Mouse (Mus musculus) embryonic facial prominence, embryonic 10.5 days (tissue): ENCODE data around the gene Erbb2. TPM values are rescaled to one million over a fixed set of nuclear protein-coding genes. Genes with fewer than 3 reads are reported as not detected.

Source experiments
- DNase-seq: peaks from one replicate; pipeline ENCODE4 v3.0.0-alpha.2; 2017; ENCODE audit warnings: low spot score
- H3K27ac ChIP-seq: fragments of 300-500 bp; sonication (generic); replicated peaks from 2 replicates; pipeline ENCODE4 v1.5.1; 2016; ENCODE audit warnings: mild to moderate bottlenecking
- H3K27me3 ChIP-seq: fragments of 300-500 bp; sonication (generic); replicated peaks from 2 replicates; pipeline ENCODE4 v1.6.1; 2016; ENCODE audit warnings: low read depth, mild to moderate bottlenecking; ENCODE audit not compliant: poor library complexity, severe bottlenecking
- H3K36me3 ChIP-seq: fragments of 300-500 bp; sonication (generic); replicated peaks from 2 replicates; pipeline ENCODE4 v1.6.1; 2016; ENCODE audit warnings: mild to moderate bottlenecking, moderate library complexity
- H3K4me1 ChIP-seq: fragments of 300-500 bp; sonication (generic); 2 replicates; pipeline ENCODE4 v1.6.1; 2016
- H3K4me3 ChIP-seq: fragments of 300-500 bp; sonication (generic); 2 replicates; pipeline ENCODE4 v1.5.1; 2016; ENCODE audit warnings: mild to moderate bottlenecking, moderate library complexity
- H3K9me3 ChIP-seq: fragments of 300-500 bp; sonication (generic); 2 replicates; pipeline ENCODE4 v1.6.1; 2016; ENCODE audit warnings: mild to moderate bottlenecking
- WGBS: fragments of 180-500 bp; shearing (Covaris S2); methylation state at CpG from one replicate; pipeline ENCODE4 v1.1.7; 2016; 5-methylcytosine and 5-hydroxymethylcytosine counted together
- polyA plus RNA-seq: library from polyadenylated mRNA; unstranded; fragments of >200 nt; fragmentation: Nextera tagmentation; extraction: Ambion mirVana; gene quantifications from 2 replicates; pipeline ENCODE4 v1.2.1, GENCODE M21; 2016

Gene Erbb2
- polyA plus RNA-seq, 1 experiment from 2014 or later: 29.5 TPM

- DNase-seq: no peak
- no peaks in the 10 kb centered on the region for H3K36me3 ChIP-seq
- peaks cover 53% of the 10 kb centered on the region for H3K4me1 ChIP-seq
- H3K27ac ChIP-seq: no peak overlapping the region
- WGBS: 74% methylated on average over 10 of the region's 10 CpGs
- H3K9me3 ChIP-seq: no peaks in the 10 kb centered on the region
- no peak overlapping the region for H3K4me3 ChIP-seq
- H3K27me3 ChIP-seq: peaks cover 100% of the 10 kb centered on the region
Observed at GRCm38 (mm10) chr11:98388282-98388681, 24.0 kb upstream of the Erbb2 start.

GRCm38 (mm10) chr11:98389221-98389780, 23.0 kb upstream of the Erbb2 start:
- peaks cover 98% of the 10 kb centered on the region for H3K27me3 ChIP-seq
- peak; percentile 52 for DNase-seq
- H3K27ac ChIP-seq: no peak overlapping the region
- WGBS: 19% methylated on average over 9 of the region's 9 CpGs
- peaks cover 57% of the 10 kb centered on the region for H3K4me1 ChIP-seq
- H3K36me3 ChIP-seq: no peaks in the 10 kb centered on the region
- no peak overlapping the region for H3K4me3 ChIP-seq
- no peaks in the 10 kb centered on the region for H3K9me3 ChIP-seq

GRCm38 (mm10) chr11:98390141-98390540, 22.1 kb upstream of the Erbb2 start:
- no peaks in the 10 kb centered on the region for H3K9me3 ChIP-seq
- peaks cover 89% of the 10 kb centered on the region for H3K27me3 ChIP-seq
- no peaks in the 10 kb centered on the region for H3K36me3 ChIP-seq
- peaks cover 63% of the 10 kb centered on the region for H3K4me1 ChIP-seq
- H3K4me3 ChIP-seq: no peak overlapping the region
- 81% methylated on average over 12 of the region's 12 CpGs for WGBS
- H3K27ac ChIP-seq: no peak overlapping the region
- DNase-seq: no peak

GRCm38 (mm10) chr11:98392034-98392433, 20.2 kb upstream of the Erbb2 start:
- H3K27ac ChIP-seq: peak overlapping the region; percentile 52; the same call in 1 of the 2 replicates
- H3K27me3 ChIP-seq: peaks cover 70% of the 10 kb centered on the region
- WGBS: 17% methylated on average over 8 of the region's 8 CpGs
- DNase-seq: no peak
- no peaks in the 10 kb centered on the region for H3K9me3 ChIP-seq
- peak overlapping the region; percentile 18; the same call in 1 of the 2 replicates for H3K4me3 ChIP-seq
- H3K36me3 ChIP-seq: no peaks in the 10 kb centered on the region
- peaks cover 55% of the 10 kb centered on the region for H3K4me1 ChIP-seq

GRCm38 (mm10) chr11:98392645-98393044, 19.6 kb upstream of the Erbb2 start:
- Histone ChIP-seq H3K27me3 (peaks cover 64% of the 10 kb centered on the region), H3K27ac (peak overlapping the region; percentile 35), H3K9me3 (no peaks in the 10 kb centered on the region), H3K4me1 (peaks cover 49% of the 10 kb centered on the region), H3K4me3 (no peak overlapping the region), H3K36me3 (no peaks in the 10 kb centered on the region)
- no peak for DNase-seq
- WGBS: 45% methylated on average over 4 of the region's 4 CpGs

- H3K36me3 ChIP-seq: no peaks in the 10 kb centered on the region
- H3K27ac ChIP-seq: no peak overlapping the region; the same call in 1 of the 2 replicates
- H3K4me3 ChIP-seq: 0 out of 2 replicates have a peak overlapping the region, but pooled peaks have one; percentile 13
- H3K27me3 ChIP-seq: peaks cover 57% of the 10 kb centered on the region
- DNase-seq: no peak
- H3K4me1 ChIP-seq: peaks cover 45% of the 10 kb centered on the region
- no peaks in the 10 kb centered on the region for H3K9me3 ChIP-seq
- 73% methylated on average over 6 of the region's 6 CpGs for WGBS
Observed at GRCm38 (mm10) chr11:98393317-98393716, 19.0 kb upstream of the Erbb2 start.

- Histone ChIP-seq H3K4me3 (no peak overlapping the region), H3K4me1 (peaks cover 38% of the 10 kb centered on the region), H3K27me3 (peaks cover 48% of the 10 kb centered on the region), H3K9me3 (no peaks in the 10 kb centered on the region), H3K36me3 (no peaks in the 10 kb centered on the region), H3K27ac (0 out of 2 replicates have a peak overlapping the region, but pooled peaks have one; percentile 32)
- WGBS: 47% methylated on average over 6 of the region's 6 CpGs
- no peak for DNase-seq
Observed at GRCm38 (mm10) chr11:98394301-98394700, 18.0 kb upstream of the Erbb2 start.

- Histone ChIP-seq H3K27me3 (peaks cover 40% of the 10 kb centered on the region), H3K4me1 (peaks cover 45% of the 10 kb centered on the region), H3K9me3 (no peaks in the 10 kb centered on the region), H3K36me3 (no peaks in the 10 kb centered on the region), H3K4me3 (no peak overlapping the region), H3K27ac (0 out of 2 replicates have a peak overlapping the region, but pooled peaks have one; percentile 5)
- no peak for DNase-seq
- 66% methylated on average over 4 of the region's 4 CpGs for WGBS
Observed at GRCm38 (mm10) chr11:98395041-98395440, 17.2 kb upstream of the Erbb2 start.

- no peak for DNase-seq
- Histone ChIP-seq H3K4me1 (peaks cover 37% of the 10 kb centered on the region), H3K9me3 (no peaks in the 10 kb centered on the region), H3K27ac (no peak overlapping the region), H3K27me3 (peaks cover 11% of the 10 kb centered on the region), H3K36me3 (no peaks in the 10 kb centered on the region), H3K4me3 (no peak overlapping the region)
- WGBS: 93% methylated on average over 7 of the region's 7 CpGs
Observed at GRCm38 (mm10) chr11:98397946-98398345, 14.3 kb upstream of the Erbb2 start.

- Histone ChIP-seq H3K4me3 (peak within 1 kb of the TSS; percentile 88), H3K36me3 (no peaks in the 10 kb centered on the region), H3K4me1 (peaks cover 16% of the 10 kb centered on the region), H3K27ac (peak within 1 kb of the TSS; percentile 98), H3K9me3 (no peaks in the 10 kb centered on the region), H3K27me3 (no peaks in the 10 kb centered on the region)
- under 1% methylated on average over 40 of the region's 40 CpGs for WGBS
- DNase-seq: peak; percentile 93
Observed at GRCm38 (mm10) chr11:98400161-98400726, 12.0 kb upstream of the Erbb2 start, which contains the start of gene Pgap3. TSS of gene Pgap3 (minus strand) at chr11:98400490.

- H3K4me3 ChIP-seq: peak overlapping the region; percentile 88
- 62% methylated on average over 3 of the region's 3 CpGs for WGBS
- H3K4me1 ChIP-seq: peaks cover 16% of the 10 kb centered on the region
- no peaks in the 10 kb centered on the region for H3K36me3 ChIP-seq
- no peaks in the 10 kb centered on the region for H3K27me3 ChIP-seq
- no peak for DNase-seq
- H3K27ac ChIP-seq: peak overlapping the region; percentile 98
- H3K9me3 ChIP-seq: no peaks in the 10 kb centered on the region
Observed at GRCm38 (mm10) chr11:98400816-98401215, 11.5 kb upstream of the Erbb2 start.

GRCm38 (mm10) chr11:98406621-98407020, 5.6 kb upstream of the Erbb2 start:
- H3K4me3 ChIP-seq: no peak overlapping the region
- H3K27ac ChIP-seq: no peak overlapping the region
- H3K9me3 ChIP-seq: no peaks in the 10 kb centered on the region
- H3K4me1 ChIP-seq: peaks cover 20% of the 10 kb centered on the region
- DNase-seq: no peak
- H3K27me3 ChIP-seq: peaks cover 22% of the 10 kb centered on the region
- H3K36me3 ChIP-seq: no peaks in the 10 kb centered on the region
- WGBS: 68% methylated on average over 6 of the region's 6 CpGs

GRCm38 (mm10) chr11:98408872-98409271, 3.4 kb upstream of the Erbb2 start:
- H3K27me3 ChIP-seq: peaks cover 28% of the 10 kb centered on the region
- H3K4me1 ChIP-seq: peaks cover 41% of the 10 kb centered on the region
- H3K27ac ChIP-seq: peak overlapping the region; percentile 74
- no peak for DNase-seq
- WGBS: 38% methylated on average over 8 of the region's 8 CpGs
- H3K36me3 ChIP-seq: no peaks in the 10 kb centered on the region
- peak overlapping the region; percentile 38 for H3K4me3 ChIP-seq
- no peaks in the 10 kb centered on the region for H3K9me3 ChIP-seq
